ENCODE assay signal across 9 mouse cellular contexts in genomic region chr4:134579212-134579611, GRCm38 (mm10). TPM values are rescaled to one million over a fixed set of nuclear protein-coding genes. Genes with fewer than 3 reads are reported as not detected.
DNase-seq lines count a peak whose midpoint lies in the region; ATAC-seq and TF ChIP-seq lines count a peak whose summit lies in the region.
"Had no signal": no experiment of that assay in that cellular context is flagged by ENCODE, and none has a peak within 500 bp of the region (broad histone marks: within the 10 kb centered on the region; RNA-seq: fewer than 3 reads in every experiment).

No protein-coding gene starts in this region.

- no peak for ATAC-seq in hindbrain, embryonic 13.5 days (ENCODE audit: low FRiP score)
- no peak for ATAC-seq in monocyte, adult 5-6 weeks (replicated peaks; ENCODE audit: insufficient number of reproducible peaks, low FRiP score, low TSS enrichment, poor library complexity, severe bottlenecking)

- H3K4me1 ChIP-seq in hindbrain, embryonic 13.5 days (replicated peaks): peaks cover 48% of the 10 kb centered on the region

- peak; percentile 39; the same call in 1 of the 2 replicates for TF ChIP-seq CTCF in gastrocnemius, adult 2 months (IDR thresholded peaks at IDR 0.05)
- TF ChIP-seq CTCF in brain, embryonic 14.5 days (IDR thresholded peaks at IDR 0.05; ENCODE audit: borderline replicate concordance, extremely low read depth, insufficient read depth, insufficient read length): peak; percentile 29; the same call in 1 of the 2 replicates

- no peak for DNase-seq in gastrocnemius, adult 2 months
- DNase-seq in gastrocnemius, postnatal 25 days: no peak
- DNase-seq in brain, embryonic 14.5 days (ENCODE audit: low read depth): no peak
- peak; percentile 28 for DNase-seq in lung, postnatal 36 days
- DNase-seq in thymus, postnatal 14 days: no peak
- no peak for DNase-seq in adrenal gland, adult 18-20 months (ENCODE audit: low spot score in 2 of 2)

- no peaks in the 10 kb centered on the region for H3K9me3 ChIP-seq in hindbrain, embryonic 13.5 days

- 19% methylated on average over 11 of the region's 11 CpGs for WGBS in hindbrain, embryonic 13.5 days

- peak overlapping the region; percentile 11; the same call in 1 of the 2 replicates for H3K4me3 ChIP-seq in gastrocnemius, adult 2 months
- H3K4me3 ChIP-seq in hindbrain, embryonic 13.5 days: no peak overlapping the region
- H3K4me3 ChIP-seq: myocyte had no signal

- no peak for TF ChIP-seq POLR2A in brain, embryonic 14.5 days (IDR thresholded peaks at IDR 0.05; ENCODE audit: borderline replicate concordance, extremely low read depth, insufficient read depth, insufficient read length, poor library complexity, severe bottlenecking)

- H3K36me3 ChIP-seq in hindbrain, embryonic 13.5 days: 0 out of 2 replicates have a peak, but pooled peaks cover 3% of the 10 kb centered on the region

- intact Hi-C loops in gastrocnemius, adult 2 months (cut with DNase I): no loop called here

- no peak overlapping the region for H3K4me2 ChIP-seq in hindbrain, embryonic 13.5 days

- no peak overlapping the region for H3K27ac ChIP-seq in gastrocnemius, adult 2 months
- H3K27ac ChIP-seq in hindbrain, embryonic 13.5 days: peak overlapping the region; percentile 70; the same call in 1 of the 2 replicates

- H3K9ac ChIP-seq in hindbrain, embryonic 13.5 days: peak overlapping the region; percentile 35; the same call in 1 of the 2 replicates

- H3K27me3 ChIP-seq in hindbrain, embryonic 13.5 days: 0 out of 2 replicates have a peak, but pooled peaks cover 5% of the 10 kb centered on the region

RNA-seq across cellular contexts. Expression of gene Selenon, which starts 27.2 kb away (rescaled TPM):
- total RNA-seq in gastrocnemius, adult 2 months (2021): 1 to 10 TPM; 4.4 to 6.3 TPM
- 1 to 10 TPM; 6.5 to 7.2 TPM for total RNA-seq in gastrocnemius, postnatal 25 days (2021)
- 46.3 and 55.6 TPM in 2 replicates for polyA plus RNA-seq in brain, embryonic 14.5 days (2012; rRNA removed)
- polyA plus RNA-seq in hindbrain, embryonic 13.5 days (2015; fragmentation: Nextera tagmentation; extraction: Ambion mirVana): 9.5 and 11.0 TPM in 2 replicates
- 10 to 100 TPM; 24.3 to 28.9 TPM for total RNA-seq in adrenal gland, adult 18-20 months (2021)
- 13.0 to 27.3 TPM (median 15.4 TPM) in 3 replicates for total RNA-seq in monocyte, adult 5-6 weeks (2017)

RNA-seq across cellular contexts. Expression of gene Mtfr1l, which starts 44.0 kb away (rescaled TPM):
- total RNA-seq in gastrocnemius, adult 2 months (2021): 100 to 1,000 TPM; 131 to 136 TPM
- 100 to 1,000 TPM; 120 to 122 TPM for total RNA-seq in gastrocnemius, postnatal 25 days (2021)
- polyA plus RNA-seq in brain, embryonic 14.5 days (2012; rRNA removed): 152 and 168 TPM in 2 replicates
- 160 and 163 TPM in 2 replicates for polyA plus RNA-seq in hindbrain, embryonic 13.5 days (2015; fragmentation: Nextera tagmentation; extraction: Ambion mirVana)
- 100 to 1,000 TPM; 123 to 132 TPM for total RNA-seq in adrenal gland, adult 18-20 months (2021)
- 35.4 to 39.0 TPM (median 37.6 TPM) in 3 replicates for total RNA-seq in monocyte, adult 5-6 weeks (2017)
